Mouse (Mus musculus) left cerebral cortex, adult 2 months (tissue): ENCODE measurements at regions not wholly inside any gene's neighbourhood (a gene's known extent, or its start where the extent isn't known, plus 50 kb on each side); places are given as distances from the start of the nearest gene placed in this dataset.

Experiments used
- DNase-seq, 2 experiments: peaks; one replicate each; pipeline ENCODE4 v3.0.0; 2021 to 2022; ENCODE audit warnings: low spot score in 2 of 2, mixed read lengths in 1 of 2; ENCODE audit errors: extremely low spot score in 1 of 2
- H3K27ac ChIP-seq: fragments of 200-600 bp; 2 replicates; pipeline ENCODE4 v1.8.1; 2022
- H3K4me3 ChIP-seq: fragments of 200-600 bp; 2 replicates; pipeline ENCODE4 v1.8.1; 2022
- CTCF ChIP-seq: fragments of 200-600 bp; IDR thresholded peaks from 2 replicates; pipeline ENCODE4 v1.8.1; 2022; ENCODE audit warnings: antibody characterized with exemption, mild to moderate bottlenecking, moderate library complexity
- intact Hi-C: fragments of 180-260 bp; cut with DNase I; formaldehyde crosslinking; loops from one replicate; pipeline ENCODE4 v1.15.1; 2025

GRCm38 (mm10) chr2:116718637-116719036 is 159.9 kb upstream of the Tmco5 start:
- peak; percentile 22 to 45 for DNase-seq
- TF ChIP-seq CTCF, result no peak
- H3K27ac ChIP-seq, result no peak overlapping the region
- H3K4me3 ChIP-seq, result no peak overlapping the region
- intact Hi-C loops, result no loop called here

GRCm38 (mm10) chr2:116727591-116727990 is 150.9 kb upstream of the Tmco5 start:
- no peak for TF ChIP-seq CTCF
- H3K27ac ChIP-seq, result no peak overlapping the region
- intact Hi-C loops, result no loop called here
- no peak for DNase-seq
- H3K4me3 ChIP-seq, result no peak overlapping the region

- intact Hi-C loops, result no loop called here
- Histone ChIP-seq H3K4me3 (no peak overlapping the region), H3K27ac (no peak overlapping the region)
- TF ChIP-seq CTCF, result peak; percentile 60
- peak in 1 of 2 experiments; percentile 13 for DNase-seq
These were observed 142.8 kb upstream of the Tmco5 start for GRCm38 (mm10) chr2:116735702-116736101.

- no peak overlapping the region for H3K4me3 ChIP-seq
- no peak overlapping the region for H3K27ac ChIP-seq
- DNase-seq, result no peak
- no peak for TF ChIP-seq CTCF
- intact Hi-C loops, result no loop called here
These were observed 109.9 kb upstream of the Tmco5 start for GRCm38 (mm10) chr2:116768459-116769047.

GRCm38 (mm10) chr2:116769186-116769585 is 109.3 kb upstream of the Tmco5 start:
- H3K27ac ChIP-seq, result no peak overlapping the region
- intact Hi-C loops, result no loop called here
- TF ChIP-seq CTCF, result peak; percentile 35
- no peak for DNase-seq
- no peak overlapping the region for H3K4me3 ChIP-seq

- intact Hi-C loops, result no loop called here
- H3K4me3 ChIP-seq, result no peak overlapping the region
- no peak for DNase-seq
- no peak for TF ChIP-seq CTCF
- no peak overlapping the region for H3K27ac ChIP-seq
These were observed 105.9 kb upstream of the Tmco5 start for GRCm38 (mm10) chr2:116772569-116772968.

GRCm38 (mm10) chr2:116800141-116800540 is 78.3 kb upstream of the Tmco5 start:
- no peak for TF ChIP-seq CTCF
- H3K27ac ChIP-seq, result no peak overlapping the region
- intact Hi-C loops, result loop anchor here (10.0 kb wide), 1 partner anchor 335 kb away; no protein-coding TSS in a partner anchor
- H3K4me3 ChIP-seq, result no peak overlapping the region
- DNase-seq, result no peak

GRCm38 (mm10) chr2:116801578-116801977 is 76.9 kb upstream of the Tmco5 start:
- no peak for TF ChIP-seq CTCF
- intact Hi-C loops, result loop anchor here (10.0 kb wide), 1 partner anchor 337 kb away; no protein-coding TSS in a partner anchor
- Histone ChIP-seq H3K4me3 (no peak overlapping the region), H3K27ac (no peak overlapping the region)
- no peak for DNase-seq

GRCm38 (mm10) chr2:116807207-116807606 is 71.3 kb upstream of the Tmco5 start:
- no peak for DNase-seq
- Histone ChIP-seq H3K27ac (no peak overlapping the region), H3K4me3 (no peak overlapping the region)
- no peak for TF ChIP-seq CTCF
- intact Hi-C loops, result loop anchor here (10.0 kb wide), 1 partner anchor 342 kb away; no protein-coding TSS in a partner anchor

GRCm38 (mm10) chr2:116807636-116808035 is 70.9 kb upstream of the Tmco5 start:
- H3K27ac ChIP-seq, result no peak overlapping the region
- intact Hi-C loops, result loop anchor here (10.0 kb wide), 1 partner anchor 343 kb away; no protein-coding TSS in a partner anchor
- H3K4me3 ChIP-seq, result no peak overlapping the region
- TF ChIP-seq CTCF, result no peak
- no peak for DNase-seq

- no peak overlapping the region for H3K27ac ChIP-seq
- no peak overlapping the region for H3K4me3 ChIP-seq
- no peak for DNase-seq
- no peak for TF ChIP-seq CTCF
- intact Hi-C loops, result loop anchor here (10.0 kb wide), 1 partner anchor 343 kb away; no protein-coding TSS in a partner anchor
These were observed 70.4 kb upstream of the Tmco5 start for GRCm38 (mm10) chr2:116808113-116808512.

GRCm38 (mm10) chr2:116808554-116808953 is 69.9 kb upstream of the Tmco5 start:
- H3K4me3 ChIP-seq, result no peak overlapping the region
- intact Hi-C loops, result loop anchor here (10.0 kb wide), 1 partner anchor 344 kb away; no protein-coding TSS in a partner anchor
- H3K27ac ChIP-seq, result no peak overlapping the region
- no peak for TF ChIP-seq CTCF
- DNase-seq, result no peak

GRCm38 (mm10) chr2:116810116-116810515 is 68.4 kb upstream of the Tmco5 start:
- TF ChIP-seq CTCF, result no peak
- Histone ChIP-seq H3K4me3 (no peak overlapping the region), H3K27ac (no peak overlapping the region)
- intact Hi-C loops, result no loop called here
- no peak for DNase-seq
